Mouse (Mus musculus) adrenal gland (tissue): ENCODE results near the gene Pafah1b1.

Experiments used
- intact Hi-C: fragments of 180-260 bp; cut with DNase I; formaldehyde crosslinking; loops from one replicate; pipeline ENCODE4 v1.15.1; 2025

Gene Pafah1b1

GRCm38 (mm10) chr11:74631880-74632789 is 92.3 kb downstream of the Pafah1b1 start:
- intact Hi-C loops: loop anchor here (5.0 to 10.0 kb wide), 2 partner anchors 185 to 213 kb away; no protein-coding TSS in a partner anchor

GRCm38 (mm10) chr11:74627481-74627880 is 97.0 kb downstream of the Pafah1b1 start:
- intact Hi-C loops: no loop called here

GRCm38 (mm10) chr11:74625333-74625732 is 99.1 kb downstream of the Pafah1b1 start:
- intact Hi-C loops: no loop called here
